In the genomic region with DNA sequence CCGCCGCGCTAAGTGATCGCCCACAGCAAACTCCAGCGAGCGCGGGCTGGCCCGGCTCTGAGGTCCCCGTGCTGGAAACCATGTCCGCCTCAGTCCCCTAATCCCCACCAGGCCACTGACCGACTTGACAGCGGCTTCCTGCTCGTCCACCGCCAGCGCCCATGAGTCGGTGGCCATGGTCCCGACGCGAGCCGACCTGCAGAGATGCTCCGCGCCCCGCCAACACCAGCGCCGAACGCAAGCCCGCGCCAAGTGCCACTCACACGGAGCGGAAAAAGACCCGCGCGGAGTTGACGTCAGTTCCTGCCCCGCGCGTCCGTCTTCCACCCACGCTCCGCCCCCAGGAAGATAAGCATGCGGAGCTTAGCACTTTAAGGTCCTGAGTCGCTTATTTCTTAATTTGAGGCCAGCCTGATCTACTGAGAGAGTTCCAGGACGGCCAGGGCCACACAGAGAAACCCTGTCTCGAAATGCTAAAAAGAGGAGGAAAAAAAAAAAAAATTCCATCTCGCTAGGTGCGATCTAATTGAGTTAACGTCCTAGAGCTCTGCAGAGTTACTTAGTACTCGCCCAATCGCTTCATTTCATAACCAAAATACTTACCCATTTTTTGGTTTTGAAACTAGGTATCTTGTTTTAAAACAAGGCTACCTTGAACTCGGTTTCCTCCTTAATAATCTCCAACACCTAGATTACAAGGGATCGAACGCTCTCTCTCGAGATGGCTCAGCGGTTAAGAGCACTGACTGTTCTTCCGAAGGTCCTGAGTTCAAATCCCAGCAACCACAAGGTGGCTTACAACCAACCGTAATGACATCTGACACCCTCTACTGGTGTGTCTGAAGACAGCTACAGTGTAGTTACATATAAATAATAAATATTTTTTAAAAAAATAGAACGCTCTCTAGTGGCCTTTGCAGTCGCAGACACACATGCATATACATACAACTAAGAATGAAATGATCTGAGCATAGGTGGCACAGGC, we compare ENCODE assay signal across 7 mouse cellular contexts. TPM values are rescaled to one million over a fixed set of nuclear protein-coding genes. Genes with fewer than 3 reads are reported as not detected.
DNase-seq lines count a peak whose midpoint lies in the region; ATAC-seq lines count a peak whose summit lies in the region.

Gene Ddx19a (minus strand): TSS at position 254 of the 985 bp plus-strand sequence.

- WGBS in intestine, embryonic 15.5 days: 3% methylated on average over 58 of the region's 58 CpGs
- WGBS in midbrain, embryonic 10.5 days: 3% methylated on average over 58 of the region's 58 CpGs

- peak within 1 kb of the TSS; percentile 71 for H3K4me2 ChIP-seq in intestine, embryonic 15.5 days (replicated peaks)

- intact Hi-C loops in gastrocnemius, postnatal 36 days (cut with DNase I): no loop called here
- intact Hi-C loops in left cerebral cortex, postnatal 25 days (cut with DNase I): loop anchor here (1.0 to 5.0 kb wide), 3 partner anchors 29 to 152 kb away; partner anchors contain the start of genes Clec18a, Cog4, Pdpr and Sf3b3

- DNase-seq in adrenal gland, adult 18-20 months (ENCODE audit: low spot score in 2 of 2): peak; percentile 85 to 87
- DNase-seq in embryo, embryonic 11 days: peak; percentile 95
- DNase-seq in gastrocnemius, postnatal 36 days: peak; percentile 77 to 79
- DNase-seq in left cerebral cortex, postnatal 25 days (ENCODE audit: low spot score in 2 of 2): peak; percentile 92 to 95
- DNase-seq in midbrain, embryonic 10.5 days (ENCODE audit: low spot score): peak; percentile 86
- DNase-seq in right cerebral cortex, postnatal 4 days: peak; percentile 86

- no peaks in the 10 kb centered on the region for H3K4me1 ChIP-seq in intestine, embryonic 15.5 days (replicated peaks)
- H3K4me1 ChIP-seq in midbrain, embryonic 10.5 days: peaks cover 15% of the 10 kb centered on the region

- peak within 1 kb of the TSS; percentile 69 for H3K9ac ChIP-seq in intestine, embryonic 15.5 days

- H3K36me3 ChIP-seq in intestine, embryonic 15.5 days: no peaks in the 10 kb centered on the region
- H3K36me3 ChIP-seq in midbrain, embryonic 10.5 days: peaks cover 31% of the 10 kb centered on the region

- peak within 1 kb of the TSS; percentile 70 for H3K4me3 ChIP-seq in intestine, embryonic 15.5 days (replicated peaks)
- H3K4me3 ChIP-seq in midbrain, embryonic 10.5 days: peak within 1 kb of the TSS; percentile 91

- H3K27me3 ChIP-seq in intestine, embryonic 15.5 days (replicated peaks): no peaks in the 10 kb centered on the region
- H3K27me3 ChIP-seq in midbrain, embryonic 10.5 days (ENCODE audit: low read depth, poor library complexity, severe bottlenecking): no peaks in the 10 kb centered on the region

- H3K27ac ChIP-seq in intestine, embryonic 15.5 days: peak within 1 kb of the TSS; percentile 79
- peak within 1 kb of the TSS; percentile 86 for H3K27ac ChIP-seq in midbrain, embryonic 10.5 days (replicated peaks)

- no peaks in the 10 kb centered on the region for H3K9me3 ChIP-seq in intestine, embryonic 15.5 days
- no peaks in the 10 kb centered on the region for H3K9me3 ChIP-seq in midbrain, embryonic 10.5 days (replicated peaks)

- peak; percentile 98 for ATAC-seq in intestine, embryonic 15.5 days

RNA-seq across cellular contexts. Expression of gene Ddx19a, which starts in this region (rescaled TPM):
- total RNA-seq in adrenal gland, adult 18-20 months (2021): 10 to 100 TPM; 37.2 to 37.3 TPM
- total RNA-seq in gastrocnemius, postnatal 36 days (2021): 10 to 100 TPM; 23.2 to 28.6 TPM
- polyA plus RNA-seq in intestine, embryonic 15.5 days (2015; fragmentation: Nextera tagmentation; extraction: Ambion mirVana): 12.4 and 15.4 TPM in 2 replicates
- 10 to 100 TPM; 30.9 to 31.1 TPM for total RNA-seq in left cerebral cortex, postnatal 25 days (2021)
- polyA plus RNA-seq in midbrain, embryonic 10.5 days (2016; fragmentation: Nextera tagmentation; extraction: Ambion mirVana): 24.2 and 25.1 TPM in 2 replicates

Comparison
In these comparisons a context has a peak if more than half of its experiments do, and no peak if none do; other contexts are left out.
1. Peak in every context shown above with its lines: DNase-seq, ATAC-seq, H3K4me3 ChIP-seq and H3K27ac ChIP-seq.